Mouse (Mus musculus): ENCODE measurements around the gene Msmb. TPM values are rescaled to one million over a fixed set of nuclear protein-coding genes. Genes with fewer than 3 reads are reported as not detected.
"Not testable (repeated sequence)": the region's sequence is repeated elsewhere in the genome, so short reads cannot be mapped to it uniquely, and the experiment has no call there.

Gene Msmb
- polyA plus RNA-seq, 1 experiment from 2014 or later, result not detected

- ATAC-seq (replicated peaks; ENCODE audit: insufficient number of reproducible peaks, low FRiP score, low TSS enrichment, low read depth), result no peak
- no peaks in the 10 kb centered on the region for H3K4me1 ChIP-seq (ENCODE audit: control insufficient read depth, insufficient read depth, low read length)
- no peak overlapping the region for H3K27ac ChIP-seq (replicated peaks; ENCODE audit: low read depth, low read length)
- no peaks in the 10 kb centered on the region for H3K9me3 ChIP-seq (replicated peaks; ENCODE audit: control insufficient read depth, low read length)
- no peak overlapping the region for H3K9ac ChIP-seq (replicated peaks; ENCODE audit: low read length)
- no peak overlapping the region for H3K4me2 ChIP-seq (ENCODE audit: low read depth, low read length)
- no peak for DNase-seq (ENCODE audit: low spot score)
- 91% methylated on average over 6 of the region's 6 CpGs for WGBS
- no peaks in the 10 kb centered on the region for H3K27me3 ChIP-seq (ENCODE audit: control insufficient read depth, insufficient read depth, low read length)
- no peaks in the 10 kb centered on the region; the same call in 1 of the 2 replicates for H3K36me3 ChIP-seq (replicated peaks; ENCODE audit: control insufficient read depth, insufficient read depth, low read depth, low read length)
- no peak overlapping the region for H3K4me3 ChIP-seq (ENCODE audit: low read depth, low read length)
Observed at GRCm38 (mm10) chr14:32190627-32191391, 49.0 kb downstream of the Msmb start.

- no peaks in the 10 kb centered on the region for H3K9me3 ChIP-seq (replicated peaks; ENCODE audit: control insufficient read depth, low read length)
- H3K9ac ChIP-seq (replicated peaks; ENCODE audit: low read length), result no peak overlapping the region
- H3K4me3 ChIP-seq (ENCODE audit: low read depth, low read length), result no peak overlapping the region
- no peaks in the 10 kb centered on the region for H3K27me3 ChIP-seq (ENCODE audit: control insufficient read depth, insufficient read depth, low read length)
- 97% methylated on average over 5 of the region's 5 CpGs for WGBS
- H3K4me2 ChIP-seq (ENCODE audit: low read depth, low read length), result no peak overlapping the region
- H3K4me1 ChIP-seq (ENCODE audit: control insufficient read depth, insufficient read depth, low read length), result no peaks in the 10 kb centered on the region
- no peak for DNase-seq (ENCODE audit: low spot score)
- no peak for ATAC-seq (replicated peaks; ENCODE audit: insufficient number of reproducible peaks, low FRiP score, low TSS enrichment, low read depth)
- H3K27ac ChIP-seq (replicated peaks; ENCODE audit: low read depth, low read length), result no peak overlapping the region
- H3K36me3 ChIP-seq (replicated peaks; ENCODE audit: control insufficient read depth, insufficient read depth, low read depth, low read length), result no peaks in the 10 kb centered on the region; the same call in 1 of the 2 replicates
Observed at GRCm38 (mm10) chr14:32191926-32192325, 50.1 kb downstream of the Msmb start.

GRCm38 (mm10) chr14:32192437-32192836, 50.6 kb downstream of the Msmb start:
- Histone ChIP-seq H3K9ac (replicated peaks; ENCODE audit: low read length) (no peak overlapping the region), H3K4me2 (ENCODE audit: low read depth, low read length) (no peak overlapping the region), H3K27ac (replicated peaks; ENCODE audit: low read depth, low read length) (no peak overlapping the region), H3K4me3 (ENCODE audit: low read depth, low read length) (no peak overlapping the region), H3K27me3 (ENCODE audit: control insufficient read depth, insufficient read depth, low read length) (no peaks in the 10 kb centered on the region), H3K9me3 (replicated peaks; ENCODE audit: control insufficient read depth, low read length) (no peaks in the 10 kb centered on the region), H3K4me1 (ENCODE audit: control insufficient read depth, insufficient read depth, low read length) (no peaks in the 10 kb centered on the region), H3K36me3 (replicated peaks; ENCODE audit: control insufficient read depth, insufficient read depth, low read depth, low read length) (no peaks in the 10 kb centered on the region; the same call in 1 of the 2 replicates)
- 57% methylated on average over 3 of the region's 3 CpGs for WGBS
- DNase-seq (ENCODE audit: low spot score) (peak; percentile 68), ATAC-seq (replicated peaks; ENCODE audit: insufficient number of reproducible peaks, low FRiP score, low TSS enrichment, low read depth) (no peak)

- not testable (repeated sequence) for H3K27ac ChIP-seq (replicated peaks; ENCODE audit: low read depth, low read length); ATAC-seq (replicated peaks; ENCODE audit: insufficient number of reproducible peaks, low FRiP score, low TSS enrichment, low read depth); H3K36me3 ChIP-seq (replicated peaks; ENCODE audit: control insufficient read depth, insufficient read depth, low read depth, low read length); DNase-seq (ENCODE audit: low spot score); H3K4me3 ChIP-seq (ENCODE audit: low read depth, low read length); H3K9ac ChIP-seq (replicated peaks; ENCODE audit: low read length); H3K9me3 ChIP-seq (replicated peaks; ENCODE audit: control insufficient read depth, low read length); H3K4me2 ChIP-seq (ENCODE audit: low read depth, low read length); H3K4me1 ChIP-seq (ENCODE audit: control insufficient read depth, insufficient read depth, low read length); H3K27me3 ChIP-seq (ENCODE audit: control insufficient read depth, insufficient read depth, low read length)
- WGBS, result 78% methylated on average over 5 of the region's 5 CpGs
Observed at GRCm38 (mm10) chr14:32193557-32193956, 51.7 kb downstream of the Msmb start.

GRCm38 (mm10) chr14:32201354-32201753, 59.5 kb downstream of the Msmb start:
- WGBS, result under 1% methylated on average over 25 of the region's 26 CpGs

GRCm38 (mm10) chr14:32201791-32202451, 60.1 kb downstream of the Msmb start, which contains the start of the genes Timm23 and Parg:
Gene Timm23, minus strand, starts transcription at chr14:32201898.
Gene Parg, plus strand, starts transcription at chr14:32201949.
- Histone ChIP-seq H3K4me1 (ENCODE audit: control insufficient read depth, insufficient read depth, low read length) (no peaks in the 10 kb centered on the region; the same call in none of the 2 replicates), H3K27ac (replicated peaks; ENCODE audit: low read depth, low read length) (0 out of 2 replicates have a peak within 1 kb of the TSS, but pooled peaks have one; percentile 35), H3K27me3 (ENCODE audit: control insufficient read depth, insufficient read depth, low read length) (no peaks in the 10 kb centered on the region), H3K4me3 (ENCODE audit: low read depth, low read length) (peak within 1 kb of the TSS; percentile 100), H3K36me3 (replicated peaks; ENCODE audit: control insufficient read depth, insufficient read depth, low read depth, low read length) (no peaks in the 10 kb centered on the region; the same call in 1 of the 2 replicates), H3K9ac (replicated peaks; ENCODE audit: low read length) (peak within 1 kb of the TSS; percentile 87), H3K4me2 (ENCODE audit: low read depth, low read length) (peak within 1 kb of the TSS; percentile 86), H3K9me3 (replicated peaks; ENCODE audit: control insufficient read depth, low read length) (no peaks in the 10 kb centered on the region)
- under 1% methylated on average over 64 of the region's 77 CpGs for WGBS
- DNase-seq (ENCODE audit: low spot score), result peak; percentile 92
- peak; percentile 85 for ATAC-seq (replicated peaks; ENCODE audit: insufficient number of reproducible peaks, low FRiP score, low TSS enrichment, low read depth)

More at GRCm38 (mm10) chr14:32201354-32201753, 59.5 kb downstream of the Msmb start:
- Histone ChIP-seq H3K4me1 (ENCODE audit: control insufficient read depth, insufficient read depth, low read length) (no peaks in the 10 kb centered on the region; the same call in none of the 2 replicates), H3K9ac (replicated peaks; ENCODE audit: low read length) (peak overlapping the region; percentile 87), H3K27ac (replicated peaks; ENCODE audit: low read depth, low read length) (no peak overlapping the region), H3K36me3 (replicated peaks; ENCODE audit: control insufficient read depth, insufficient read depth, low read depth, low read length) (no peaks in the 10 kb centered on the region; the same call in 1 of the 2 replicates), H3K4me2 (ENCODE audit: low read depth, low read length) (peak overlapping the region; percentile 56), H3K27me3 (ENCODE audit: control insufficient read depth, insufficient read depth, low read length) (no peaks in the 10 kb centered on the region), H3K4me3 (ENCODE audit: low read depth, low read length) (peak overlapping the region; percentile 100), H3K9me3 (replicated peaks; ENCODE audit: control insufficient read depth, low read length) (no peaks in the 10 kb centered on the region)
- DNase-seq (ENCODE audit: low spot score) (peak; percentile 27), ATAC-seq (replicated peaks; ENCODE audit: insufficient number of reproducible peaks, low FRiP score, low TSS enrichment, low read depth) (no peak)

Data from embryonic facial prominence, embryonic 11.5 days (tissue).